Mouse (Mus musculus) hematopoietic multipotent progenitor cell, adult 10-12 weeks (in vitro differentiated cells): ENCODE measurements around the gene Agap1. TPM values are rescaled to one million over a fixed set of nuclear protein-coding genes. Genes with fewer than 3 reads are reported as not detected.

Experiments used
- polyA plus RNA-seq: library from polyadenylated mRNA; stranded (reverse); fragments of >175 nt; gene quantifications from 2 replicates; pipeline ENCODE4 v1.2.3, GENCODE M21; 2012; ENCODE audit warnings: low replicate concordance

The Agap1 gene
- polyA plus RNA-seq: 5.4 and 9.3 TPM in 2 replicates

DNA sequence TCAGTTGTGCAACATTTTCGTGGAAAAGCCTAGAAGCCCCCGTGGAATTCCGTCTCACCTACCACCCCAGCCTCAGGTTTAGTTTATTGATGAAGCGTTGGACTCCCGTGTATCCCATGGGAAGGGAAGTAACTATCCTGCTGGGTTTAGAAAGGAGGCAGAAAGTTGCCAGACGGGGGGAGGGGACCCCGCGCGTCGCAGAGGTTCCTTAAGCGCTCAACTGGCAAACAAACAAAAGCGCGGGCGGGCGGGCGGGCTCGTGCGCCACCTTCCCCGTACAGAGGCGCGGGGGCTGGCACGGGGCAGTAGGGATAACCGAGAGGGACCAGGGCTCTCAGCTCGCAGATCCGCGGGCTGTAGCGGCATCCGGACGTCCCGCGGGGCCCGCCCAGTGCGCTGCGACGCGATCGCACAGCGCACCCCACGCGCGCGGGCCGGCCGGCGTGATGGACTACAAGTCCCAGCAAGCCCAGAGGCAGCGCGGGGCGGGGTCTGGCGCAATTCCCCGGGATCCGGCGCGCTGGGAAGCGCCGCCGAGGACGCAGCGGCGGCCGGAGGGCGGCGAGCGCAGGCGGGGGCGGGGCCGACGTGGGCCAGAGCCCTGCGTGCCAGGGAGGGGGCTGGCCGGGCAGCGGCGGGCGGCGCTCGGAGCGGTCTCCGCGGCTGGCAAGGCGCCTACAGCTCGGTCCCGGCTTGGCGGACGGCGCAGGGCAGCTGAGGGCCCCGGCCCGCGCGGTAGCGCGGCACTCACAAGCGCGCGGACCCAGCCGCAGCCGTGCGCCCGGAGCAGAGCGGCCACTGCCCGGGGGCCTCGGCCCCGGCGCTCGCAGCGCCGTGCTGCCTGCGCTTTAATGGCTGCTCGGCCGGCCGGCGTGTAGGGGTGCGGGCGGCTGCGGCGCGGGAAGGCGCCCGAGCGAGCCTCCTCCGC, at the start of gene Agap1:
Gene Agap1 (plus strand): TSS at position 611 of the 928 bp plus-strand sequence.

DNA sequence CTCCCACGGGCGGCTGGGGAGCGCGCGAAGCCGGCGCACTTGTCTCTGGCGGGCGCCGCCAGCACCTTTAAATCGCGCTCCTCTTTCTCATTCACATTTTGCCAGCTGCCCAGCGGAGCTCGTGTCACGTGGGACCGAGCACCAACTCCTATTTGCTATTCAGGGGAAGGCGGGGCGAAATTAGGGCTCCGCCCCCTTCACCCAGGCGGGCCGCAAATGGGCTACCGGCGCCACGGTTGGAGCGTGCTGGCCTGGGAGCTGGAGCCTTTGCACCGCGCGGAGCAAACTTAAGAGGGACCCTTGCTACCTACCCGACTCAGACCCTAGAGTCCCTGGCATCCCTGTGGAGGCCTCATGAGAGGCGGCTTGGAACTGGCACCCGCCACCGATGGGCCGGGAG, 476.5 kb downstream of the Agap1 start, which contains the start of gene Gbx2:
Gene Gbx2 (minus strand): TSS at position 60 of the 400 bp plus-strand sequence.

